Mouse (Mus musculus) embryonic fibroblast, embryonic 13.5 days (primary cell): ENCODE data around the gene Wdr34.

Source experiments
- CTCF ChIP-seq: IDR thresholded peaks from 2 replicates; pipeline ENCODE4 v1.5.1; 2011; ENCODE audit warnings: mild to moderate bottlenecking, control low read depth, low read length, moderate library complexity, borderline replicate concordance; ENCODE audit not compliant: insufficient read depth
- POLR2A ChIP-seq: IDR thresholded peaks from 2 replicates; pipeline ENCODE4 v1.6.1; 2011; ENCODE audit warnings: low read depth, mild to moderate bottlenecking, control low read depth, low read length, moderate library complexity

GRCm38 (mm10) chr2:30072875-30073274 lies 24.2 kb upstream of the Wdr34 start:
- TF ChIP-seq CTCF (no peak), POLR2A (no peak)
